Mouse (Mus musculus) megakaryocyte progenitor cell, adult 5-6 weeks (primary cell): ENCODE measurements around the gene Patl2. TPM values are rescaled to one million over a fixed set of nuclear protein-coding genes. Genes with fewer than 3 reads are reported as not detected.

Source experiments
- ATAC-seq: replicated peaks from 2 replicates; pipeline ENCODE4 v1.8.0; 2016; ENCODE audit warnings: mild to moderate bottlenecking, moderate TSS enrichment, inconsistent platforms; ENCODE audit not compliant: poor library complexity
- total RNA-seq, 2 experiments: library from RNA; stranded (forward) in 1 of 2; stranded (reverse) in 1 of 2; fragments of 157-497, 149-512 nt in 1 of 2; fragments of 200-1000 nt in 1 of 2; gene quantifications; 2 replicates each; pipeline versions ENCODE4 v1.2.3 to v1.2.4; 2015 to 2017

Patl2 gene
- total RNA-seq (2015) (0.05 TPM in 1 of 2 replicates, not detected in the other), total RNA-seq (2017) (0.07 TPM in 1 of 2 replicates, not detected in the other)

- ATAC-seq: no peak
These were observed at the start of gene Patl2, which contains the start of gene Terb2 for GRCm38 (mm10) chr2:122186106-122186505. Gene Patl2, minus strand, starts transcription at chr2:122186189. Gene Terb2, plus strand, starts transcription at chr2:122186272.

- peak; percentile 34 for ATAC-seq
These were observed 49.4 kb upstream of the Patl2 start for GRCm38 (mm10) chr2:122235425-122235824.

GRCm38 (mm10) chr2:122234611-122235288, 48.8 kb upstream of the Patl2 start, which contains the start of gene Sord:
Gene Sord, plus strand, starts transcription at chr2:122234749.
- peak; percentile 79 for ATAC-seq

GRCm38 (mm10) chr2:122233759-122234557, 48.0 kb upstream of the Patl2 start:
- peak; percentile 46 for ATAC-seq

- ATAC-seq: no peak
These were observed 47.4 kb upstream of the Patl2 start for GRCm38 (mm10) chr2:122233341-122233740.

- ATAC-seq: no peak
These were observed 45.6 kb upstream of the Patl2 start for GRCm38 (mm10) chr2:122231616-122232015.

- no peak for ATAC-seq
These were observed 44.4 kb upstream of the Patl2 start for GRCm38 (mm10) chr2:122230395-122230794.

- peak; percentile 45; the same call in 1 of the 2 replicates for ATAC-seq
These were observed 37.7 kb upstream of the Patl2 start for GRCm38 (mm10) chr2:122223654-122224053.

- peak; percentile 45 for ATAC-seq
These were observed 36.3 kb upstream of the Patl2 start for GRCm38 (mm10) chr2:122222272-122222671.

GRCm38 (mm10) chr2:122221798-122222197, 35.8 kb upstream of the Patl2 start:
- no peak for ATAC-seq

GRCm38 (mm10) chr2:122221378-122221777, 35.4 kb upstream of the Patl2 start:
- ATAC-seq: no peak

GRCm38 (mm10) chr2:122218234-122218633, 32.2 kb upstream of the Patl2 start:
- ATAC-seq: peak; percentile 30

GRCm38 (mm10) chr2:122217075-122217474, 31.1 kb upstream of the Patl2 start:
- peak; percentile 87 for ATAC-seq

- no peak for ATAC-seq
These were observed 24.7 kb upstream of the Patl2 start for GRCm38 (mm10) chr2:122210534-122211228.

- no peak for ATAC-seq
These were observed 20.6 kb upstream of the Patl2 start for GRCm38 (mm10) chr2:122206440-122207107.

GRCm38 (mm10) chr2:122201501-122201900, 15.5 kb upstream of the Patl2 start:
- ATAC-seq: no peak

GRCm38 (mm10) chr2:122194509-122194929, 8.5 kb upstream of the Patl2 start:
- ATAC-seq: peak; percentile 98

- no peak for ATAC-seq
These were observed 5.9 kb upstream of the Patl2 start for GRCm38 (mm10) chr2:122191849-122192248.

GRCm38 (mm10) chr2:122186751-122187150, 762 bp upstream of the Patl2 start:
- ATAC-seq: no peak

GRCm38 (mm10) chr2:122185086-122185485, 903 bp downstream of the Patl2 start:
- peak; percentile 62 for ATAC-seq
